Mouse (Mus musculus) heart, embryonic 16.5 days (tissue): ENCODE results near the gene Pxylp1. TPM values are rescaled to one million over a fixed set of nuclear protein-coding genes. Genes with fewer than 3 reads are reported as not detected.

Experiments used
- ATAC-seq: fragments of 200-750 bp; cut with Nextera tagmentation; replicated peaks from 2 replicates; pipeline ENCODE4 v1.8.0; 2017; ENCODE audit warnings: moderate number of reproducible peaks; ENCODE audit not compliant: insufficient read depth, low FRiP score; ENCODE audit errors: extremely low read depth
- H3K27ac ChIP-seq: fragments of 300-500 bp; sonication (generic); 2 replicates; pipeline ENCODE4 v1.5.1; 2014; ENCODE audit warnings: mild to moderate bottlenecking, low read length, control low read depth, moderate library complexity
- H3K27me3 ChIP-seq: fragments of 300-500 bp; sonication (generic); 2 replicates; pipeline ENCODE4 v1.6.1; 2014; ENCODE audit warnings: low read length, mixed read lengths; ENCODE audit not compliant: control insufficient read depth, insufficient read depth
- H3K36me3 ChIP-seq: fragments of 300-500 bp; sonication (generic); 2 replicates; pipeline ENCODE4 v1.6.1; 2014; ENCODE audit not compliant: control insufficient read depth, insufficient read depth
- H3K4me1 ChIP-seq: fragments of 300-500 bp; sonication (generic); 2 replicates; pipeline ENCODE4 v1.6.1; 2014; ENCODE audit warnings: low read length, mixed read lengths; ENCODE audit not compliant: control insufficient read depth, insufficient read depth
- H3K4me2 ChIP-seq: fragments of 300-500 bp; sonication (generic); 2 replicates; pipeline ENCODE4 v1.6.1; 2014; ENCODE audit warnings: low read depth, mild to moderate bottlenecking, control low read depth, low read length
- H3K4me3 ChIP-seq: fragments of 300-500 bp; sonication (generic); 2 replicates; pipeline ENCODE4 v1.5.1; 2014; ENCODE audit warnings: mild to moderate bottlenecking, control low read depth, low read length
- H3K9ac ChIP-seq: fragments of 300-500 bp; sonication (generic); 2 replicates; pipeline ENCODE4 v1.6.1; 2014; ENCODE audit warnings: low read length, control low read depth
- H3K9me3 ChIP-seq: fragments of 300-500 bp; sonication (generic); replicated peaks from 2 replicates; pipeline ENCODE4 v1.6.1; 2016; ENCODE audit warnings: low read length; ENCODE audit not compliant: control insufficient read depth
- WGBS: fragments of 180-500 bp; shearing (Covaris S2); extraction: QIAGEN DNeasy Blood & Tissue Kit; methylation state at CpG from one replicate; pipeline ENCODE4 v1.1.7; 2014; 5-methylcytosine and 5-hydroxymethylcytosine counted together
- polyA plus RNA-seq: library from polyadenylated mRNA; unstranded; fragments of >200 nt; fragmentation: Nextera tagmentation; extraction: Ambion mirVana; gene quantifications from 2 replicates; pipeline ENCODE4 v1.2.1, GENCODE M21; 2015

The Pxylp1 gene
- polyA plus RNA-seq, 1 experiment from 2014 or later = 25.8 TPM

GRCm38 (mm10) chr9:96899004-96899403 is 6.5 kb upstream of the Pxylp1 start:
- Histone ChIP-seq H3K4me1 (no peaks in the 10 kb centered on the region), H3K4me2 (no peak overlapping the region), H3K4me3 (no peak overlapping the region), H3K36me3 (no peaks in the 10 kb centered on the region), H3K27ac (no peak overlapping the region), H3K9me3 (peaks cover 3% of the 10 kb centered on the region; the same call in 1 of the 2 replicates), H3K27me3 (no peaks in the 10 kb centered on the region), H3K9ac (no peak overlapping the region)
- no peak for ATAC-seq

- H3K4me1 ChIP-seq = no peaks in the 10 kb centered on the region
- H3K9ac ChIP-seq = no peak overlapping the region
- ATAC-seq = no peak
- 92% methylated on average over 1 of the region's 1 CpGs for WGBS
- peaks cover 3% of the 10 kb centered on the region; the same call in 1 of the 2 replicates for H3K9me3 ChIP-seq
- H3K27me3 ChIP-seq = no peaks in the 10 kb centered on the region
- no peaks in the 10 kb centered on the region for H3K36me3 ChIP-seq
- H3K27ac ChIP-seq = no peak overlapping the region
- H3K4me2 ChIP-seq = no peak overlapping the region
- no peak overlapping the region for H3K4me3 ChIP-seq
Measured at GRCm38 (mm10) chr9:96896690-96897089, 4.2 kb upstream of the Pxylp1 start.

GRCm38 (mm10) chr9:96893582-96893981 is 1.1 kb upstream of the Pxylp1 start:
- Histone ChIP-seq H3K9ac (no peak overlapping the region), H3K4me2 (no peak overlapping the region), H3K36me3 (no peaks in the 10 kb centered on the region), H3K4me1 (peaks cover 4% of the 10 kb centered on the region; the same call in 1 of the 2 replicates), H3K4me3 (no peak overlapping the region), H3K27me3 (no peaks in the 10 kb centered on the region), H3K9me3 (peaks cover 3% of the 10 kb centered on the region; the same call in 1 of the 2 replicates), H3K27ac (no peak overlapping the region)
- no peak for ATAC-seq
- 73% methylated on average over 5 of the region's 5 CpGs for WGBS

GRCm38 (mm10) chr9:96891341-96892330 is 833 bp downstream of the Pxylp1 start:
- no peak overlapping the region for H3K4me2 ChIP-seq
- ATAC-seq = no peak
- no peak overlapping the region for H3K9ac ChIP-seq
- H3K4me3 ChIP-seq = no peak overlapping the region
- WGBS = 72% methylated on average over 12 of the region's 12 CpGs
- no peaks in the 10 kb centered on the region for H3K27me3 ChIP-seq
- H3K4me1 ChIP-seq = peaks cover 22% of the 10 kb centered on the region
- no peaks in the 10 kb centered on the region for H3K36me3 ChIP-seq
- no peak overlapping the region for H3K27ac ChIP-seq
- peaks cover 3% of the 10 kb centered on the region; the same call in 1 of the 2 replicates for H3K9me3 ChIP-seq

- no peaks in the 10 kb centered on the region for H3K27me3 ChIP-seq
- peaks cover 30% of the 10 kb centered on the region for H3K4me1 ChIP-seq
- WGBS = 88% methylated on average over 6 of the region's 6 CpGs
- H3K36me3 ChIP-seq = no peaks in the 10 kb centered on the region
- H3K4me2 ChIP-seq = no peak overlapping the region
- ATAC-seq = no peak
- H3K27ac ChIP-seq = no peak overlapping the region
- H3K9me3 ChIP-seq = peaks cover 3% of the 10 kb centered on the region; the same call in 1 of the 2 replicates
- H3K9ac ChIP-seq = no peak overlapping the region
- H3K4me3 ChIP-seq = no peak overlapping the region
Measured at GRCm38 (mm10) chr9:96890756-96891155, 1.7 kb downstream of the Pxylp1 start.

- Histone ChIP-seq H3K27me3 (no peaks in the 10 kb centered on the region), H3K4me1 (peaks cover 35% of the 10 kb centered on the region)
- WGBS = 85% methylated on average over 6 of the region's 6 CpGs
Measured at GRCm38 (mm10) chr9:96890266-96890665, 2.2 kb downstream of the Pxylp1 start.

GRCm38 (mm10) chr9:96889345-96890021 is 3.0 kb downstream of the Pxylp1 start:
- H3K4me1 ChIP-seq = peaks cover 36% of the 10 kb centered on the region
- H3K9me3 ChIP-seq = no peaks in the 10 kb centered on the region
- peak overlapping the region; percentile 81 for H3K9ac ChIP-seq
- under 1% methylated on average over 65 of the region's 66 CpGs for WGBS
- H3K4me3 ChIP-seq = peak overlapping the region; percentile 61
- peak; percentile 84 for ATAC-seq
- no peaks in the 10 kb centered on the region for H3K27me3 ChIP-seq
- peak overlapping the region; percentile 45; the same call in 1 of the 2 replicates for H3K27ac ChIP-seq
- H3K4me2 ChIP-seq = peak overlapping the region; percentile 86
- no peaks in the 10 kb centered on the region for H3K36me3 ChIP-seq

More at GRCm38 (mm10) chr9:96890266-96890665, 2.2 kb downstream of the Pxylp1 start:
- H3K9ac ChIP-seq = no peak overlapping the region
- no peaks in the 10 kb centered on the region for H3K36me3 ChIP-seq
- H3K4me2 ChIP-seq = no peak overlapping the region
- no peak overlapping the region for H3K4me3 ChIP-seq
- H3K27ac ChIP-seq = no peak overlapping the region
- peaks cover 3% of the 10 kb centered on the region; the same call in 1 of the 2 replicates for H3K9me3 ChIP-seq
- ATAC-seq = no peak

GRCm38 (mm10) chr9:96888742-96889344 is 3.6 kb downstream of the Pxylp1 start:
- no peaks in the 10 kb centered on the region for H3K36me3 ChIP-seq
- H3K9me3 ChIP-seq = no peaks in the 10 kb centered on the region
- H3K4me3 ChIP-seq = peak overlapping the region; percentile 61
- peak; percentile 33 for ATAC-seq
- peak overlapping the region; percentile 81 for H3K9ac ChIP-seq
- peak overlapping the region; percentile 45 for H3K27ac ChIP-seq
- peaks cover 42% of the 10 kb centered on the region for H3K4me1 ChIP-seq
- H3K4me2 ChIP-seq = peak overlapping the region; percentile 86
- WGBS = 1% methylated on average over 33 of the region's 37 CpGs
- no peaks in the 10 kb centered on the region for H3K27me3 ChIP-seq
